8 mouse cellular contexts compared by ENCODE assay signal in genomic region chr6:145210056-145210680, GRCm38 (mm10). TPM values are rescaled to one million over a fixed set of nuclear protein-coding genes. Genes with fewer than 3 reads are reported as not detected.
DNase-seq lines count a peak whose midpoint lies in the region; ATAC-seq and TF ChIP-seq lines count a peak whose summit lies in the region.

No protein-coding gene starts in this region.

- peaks cover 5% of the 10 kb centered on the region for H3K79me2 ChIP-seq in MEL (ENCODE audit: control insufficient read depth, insufficient read depth, low read length, poor library complexity)

- H3K9ac ChIP-seq in heart, embryonic 12.5 days = peak overlapping the region; percentile 56
- H3K9ac ChIP-seq in MEL (ENCODE audit: control insufficient read depth, low read depth, low read length, poor library complexity, severe bottlenecking) = no peak overlapping the region
- no peak overlapping the region for H3K9ac ChIP-seq in forebrain, embryonic 16.5 days (replicated peaks; ENCODE audit: low read depth, low read length)
- no peak overlapping the region for H3K9ac ChIP-seq in liver, postnatal 0 days (replicated peaks)

- H3K4me3 ChIP-seq in heart, embryonic 12.5 days = peak overlapping the region; percentile 52
- peak overlapping the region; percentile 71 to 76 for H3K4me3 ChIP-seq in MEL (ENCODE audit: control insufficient read depth in 1 of 2, insufficient read depth in 1 of 2, low read depth in 2 of 2, low read length in 2 of 2)
- peak overlapping the region; percentile 62 for H3K4me3 ChIP-seq in forebrain, embryonic 16.5 days (replicated peaks; ENCODE audit: low read length)
- H3K4me3 ChIP-seq in liver, postnatal 0 days (ENCODE audit: low read depth, low read length) = peak overlapping the region; percentile 68

- no peak for TF ChIP-seq EP300 in MEL (IDR thresholded peaks at IDR 0.05; ENCODE audit: low read depth in 1 of 2, low read length in 2 of 2)
- no peak for TF ChIP-seq EP300 in liver, postnatal 0 days (IDR thresholded peaks at IDR 0.05; ENCODE audit: low read depth)

- WGBS in heart, embryonic 12.5 days = 37% methylated on average over 8 of the region's 8 CpGs
- WGBS in forebrain, embryonic 16.5 days = 19% methylated on average over 8 of the region's 8 CpGs
- 36% methylated on average over 8 of the region's 8 CpGs for WGBS in liver, postnatal 0 days (ENCODE audit: insufficient replicate concordance)

- TF ChIP-seq POLR2A in MEL (IDR thresholded peaks at IDR 0.05; ENCODE audit: control insufficient read depth in 1 of 2, insufficient read depth in 1 of 2, low read depth in 1 of 2, low read length in 2 of 2, poor library complexity in 1 of 2) = no peak

- peak overlapping the region; percentile 90 for H3K4me2 ChIP-seq in heart, embryonic 12.5 days
- peak overlapping the region; percentile 63 for H3K4me2 ChIP-seq in forebrain, embryonic 16.5 days (ENCODE audit: low read length)
- peak overlapping the region; percentile 79 for H3K4me2 ChIP-seq in liver, postnatal 0 days (ENCODE audit: low read depth, low read length)

- intact Hi-C loops in heart, postnatal 36 days (cut with DNase I) = no loop called here

- DNase-seq in heart, postnatal 36 days = no peak
- DNase-seq in MEL (ENCODE audit: low read depth, low spot score) = no peak
- DNase-seq in liver, postnatal 0 days = no peak
- DNase-seq in right cerebral cortex, adult 2 months (ENCODE audit: low spot score in 2 of 2) = no peak
- no peak for DNase-seq in testis, postnatal 14 days (ENCODE audit: low spot score)

- H3K27ac ChIP-seq in heart, embryonic 12.5 days (ENCODE audit: poor library complexity, severe bottlenecking) = peak overlapping the region; percentile 35
- no peak overlapping the region for H3K27ac ChIP-seq in MEL (ENCODE audit: control insufficient read depth, low read depth, low read length)
- H3K27ac ChIP-seq in forebrain, embryonic 16.5 days (ENCODE audit: low read length) = no peak overlapping the region
- no peak overlapping the region for H3K27ac ChIP-seq in liver, postnatal 0 days (ENCODE audit: low read depth)

- ATAC-seq in heart, embryonic 12.5 days (ENCODE audit: insufficient number of reproducible peaks, low FRiP score) = no peak
- ATAC-seq in forebrain, embryonic 16.5 days = peak; percentile 0; the same call in 1 of the 2 replicates
- ATAC-seq in liver, postnatal 0 days = no peak
- ATAC-seq in megakaryocyte progenitor cell, adult 5-6 weeks (replicated peaks; ENCODE audit: poor library complexity) = no peak

- H3K27me3 ChIP-seq in heart, embryonic 12.5 days (replicated peaks) = no peaks in the 10 kb centered on the region
- H3K27me3 ChIP-seq in MEL (ENCODE audit: control insufficient read depth in 1 of 2, insufficient read depth in 2 of 2, low read length in 2 of 2) = no peaks in the 10 kb centered on the region
- no peaks in the 10 kb centered on the region for H3K27me3 ChIP-seq in forebrain, embryonic 16.5 days (replicated peaks; ENCODE audit: control insufficient read depth, insufficient read depth, low read length)
- no peaks in the 10 kb centered on the region for H3K27me3 ChIP-seq in liver, postnatal 0 days (ENCODE audit: insufficient read depth, low read length)

- TF ChIP-seq CTCF in MEL (IDR thresholded peaks at IDR 0.05 in 2 of 3, conservative IDR thresholded peaks at IDR 0.05 in 1 of 3; ENCODE audit: control insufficient read depth in 1 of 3, insufficient read depth in 1 of 3, low read depth in 2 of 3, low read length in 3 of 3, poor library complexity in 1 of 3, severe bottlenecking in 1 of 3) = no peak
- TF ChIP-seq CTCF in liver, postnatal 0 days (IDR thresholded peaks at IDR 0.05; ENCODE audit: low read depth) = no peak

- H3K9me3 ChIP-seq in heart, embryonic 12.5 days (replicated peaks) = no peaks in the 10 kb centered on the region
- H3K9me3 ChIP-seq in MEL (replicated peaks; ENCODE audit: insufficient read depth, low read length) = no peaks in the 10 kb centered on the region
- no peaks in the 10 kb centered on the region for H3K9me3 ChIP-seq in forebrain, embryonic 16.5 days (ENCODE audit: control insufficient read depth, low read length)
- H3K9me3 ChIP-seq in liver, postnatal 0 days (ENCODE audit: low read length) = no peaks in the 10 kb centered on the region

- H3K36me3 ChIP-seq in heart, embryonic 12.5 days = peaks cover 4% of the 10 kb centered on the region; the same call in 1 of the 2 replicates
- H3K36me3 ChIP-seq in MEL (ENCODE audit: control insufficient read depth in 1 of 2, insufficient read depth in 2 of 2, low read length in 2 of 2) = peaks cover 0 to 8% of the 10 kb centered on the region in 2 experiments; a peak in 2 of 4 replicates
- no peaks in the 10 kb centered on the region for H3K36me3 ChIP-seq in forebrain, embryonic 16.5 days (ENCODE audit: control insufficient read depth, insufficient read depth)
- no peaks in the 10 kb centered on the region; the same call in 1 of the 2 replicates for H3K36me3 ChIP-seq in liver, postnatal 0 days (replicated peaks; ENCODE audit: insufficient read depth, low read length)

- H3K4me1 ChIP-seq in heart, embryonic 12.5 days (replicated peaks) = peaks cover 9% of the 10 kb centered on the region
- peaks cover 0 to 3% of the 10 kb centered on the region in 2 experiments; a peak in 3 of 4 replicates for H3K4me1 ChIP-seq in MEL (ENCODE audit: control insufficient read depth in 1 of 2, insufficient read depth in 2 of 2, low read length in 2 of 2)
- peaks cover 11% of the 10 kb centered on the region for H3K4me1 ChIP-seq in forebrain, embryonic 16.5 days (replicated peaks; ENCODE audit: control insufficient read depth, insufficient read depth, low read length)
- H3K4me1 ChIP-seq in liver, postnatal 0 days (ENCODE audit: insufficient read depth) = peaks cover 12% of the 10 kb centered on the region

- TF ChIP-seq RAD21 in MEL (IDR thresholded peaks at IDR 0.05; ENCODE audit: low read depth, low read length) = no peak

TF ChIP-seq in MEL, 35 proteins besides CTCF, POLR2A, EP300 and RAD21:
- no peak for TF ChIP-seq TAL1 (IDR thresholded peaks at IDR 0.05; ENCODE audit: low read length)
- no peak for TF ChIP-seq ZC3H11A (IDR thresholded peaks at IDR 0.05; ENCODE audit: low read depth, low read length)
- no peak for TF ChIP-seq GATA1 (IDR thresholded peaks at IDR 0.05; ENCODE audit: low read depth, low read length)
- no peak for TF ChIP-seq MEF2A (IDR thresholded peaks at IDR 0.05; ENCODE audit: extremely low read depth, insufficient replicate concordance, low read depth, low read length, poor library complexity, severe bottlenecking)
- TF ChIP-seq HCFC1 (IDR thresholded peaks at IDR 0.05; ENCODE audit: low read depth, low read length) = no peak
- no peak for TF ChIP-seq RCOR1 (IDR thresholded peaks at IDR 0.05; ENCODE audit: low read depth, low read length)
- no peak for TF ChIP-seq ZKSCAN1 (IDR thresholded peaks at IDR 0.05; ENCODE audit: low read depth, low read length)
- no peak for TF ChIP-seq NELFE (IDR thresholded peaks at IDR 0.05; ENCODE audit: low read depth, low read length)
- TF ChIP-seq BHLHE40 (IDR thresholded peaks at IDR 0.05; ENCODE audit: borderline replicate concordance, low read depth, low read length) = no peak
- no peak for TF ChIP-seq MAX (IDR thresholded peaks at IDR 0.05; ENCODE audit: low read length)
- no peak for TF ChIP-seq TCF12 (IDR thresholded peaks at IDR 0.05; ENCODE audit: low read depth, low read length)
- TF ChIP-seq TBP (IDR thresholded peaks at IDR 0.05; ENCODE audit: low read depth, low read length) = no peak
- no peak for TF ChIP-seq ZMIZ1 (IDR thresholded peaks at IDR 0.05; ENCODE audit: low read depth, low read length)
- TF ChIP-seq USF2 (IDR thresholded peaks at IDR 0.05; ENCODE audit: borderline replicate concordance in 1 of 2, insufficient read depth in 1 of 2, low read depth in 1 of 2, low read length in 2 of 2) = no peak

RNA-seq across cellular contexts. Expression of gene Casc1, which starts 0.6 kb away (rescaled TPM):
- polyA plus RNA-seq in heart, embryonic 12.5 days (2016; fragmentation: Nextera tagmentation; extraction: Ambion mirVana) = 0.22 and 0.35 TPM in 2 replicates
- 1 to 10 TPM; 1.1 to 1.4 TPM for total RNA-seq in heart, postnatal 36 days (2021)
- total RNA-seq in MEL (2012; rRNA removed) = 0.15 and 0.20 TPM in 2 replicates
- under 1 TPM in 1 of 2 experiments, not detected in 1; 0.22 TPM for polyA plus RNA-seq in MEL (2012; ENCODE audit: insufficient read depth in 1 of 2, insufficient read length in 2 of 2, low read depth in 1 of 2, low replicate concordance in 2 of 2, missing spikeins in 1 of 2)
- 0.71 and 0.81 TPM in 2 replicates for polyA plus RNA-seq in forebrain, embryonic 16.5 days (2015; fragmentation: Nextera tagmentation; extraction: Ambion mirVana)
- 0.11 and 0.13 TPM in 2 replicates for polyA plus RNA-seq in liver, postnatal 0 days (2015; fragmentation: Nextera tagmentation; extraction: Ambion mirVana)
- total RNA-seq in megakaryocyte progenitor cell, adult 5-6 weeks (2015) = 0.15 and 0.32 TPM in 2 replicates
- total RNA-seq in megakaryocyte progenitor cell, adult 5-6 weeks (2017) = 0.04 and 0.47 TPM in 2 replicates

RNA-seq across cellular contexts. Expression of gene Etfrf1, which starts 0.8 kb away (rescaled TPM):
- 58.3 and 60.0 TPM in 2 replicates for polyA plus RNA-seq in heart, embryonic 12.5 days (2016; fragmentation: Nextera tagmentation; extraction: Ambion mirVana)
- 100 to 1,000 TPM; 103 to 119 TPM for total RNA-seq in heart, postnatal 36 days (2021)
- 9.5 and 11.0 TPM in 2 replicates for total RNA-seq in MEL (2012; rRNA removed)
- 10 to 100 TPM in 1 of 2 experiments, not detected in 1; 13.1 TPM for polyA plus RNA-seq in MEL (2012; ENCODE audit: insufficient read depth in 1 of 2, insufficient read length in 2 of 2, low read depth in 1 of 2, low replicate concordance in 2 of 2, missing spikeins in 1 of 2)
- polyA plus RNA-seq in forebrain, embryonic 16.5 days (2015; fragmentation: Nextera tagmentation; extraction: Ambion mirVana) = 24.3 and 25.9 TPM in 2 replicates
- 42.3 and 44.9 TPM in 2 replicates for polyA plus RNA-seq in liver, postnatal 0 days (2015; fragmentation: Nextera tagmentation; extraction: Ambion mirVana)
- 20.7 and 21.9 TPM in 2 replicates for total RNA-seq in megakaryocyte progenitor cell, adult 5-6 weeks (2015)
- 18.0 and 23.0 TPM in 2 replicates for total RNA-seq in megakaryocyte progenitor cell, adult 5-6 weeks (2017)

RNA-seq across cellular contexts. Expression of gene Kras, which starts 39.9 kb away (rescaled TPM):
- polyA plus RNA-seq in heart, embryonic 12.5 days (2016; fragmentation: Nextera tagmentation; extraction: Ambion mirVana) = 49.4 and 51.2 TPM in 2 replicates
- 10 to 100 TPM; 29.2 to 32.5 TPM for total RNA-seq in heart, postnatal 36 days (2021)
- 15.6 and 15.9 TPM in 2 replicates for total RNA-seq in MEL (2012; rRNA removed)
- polyA plus RNA-seq in MEL (2012; ENCODE audit: insufficient read depth in 1 of 2, insufficient read length in 2 of 2, low read depth in 1 of 2, low replicate concordance in 2 of 2, missing spikeins in 1 of 2) = 10 to 100 TPM in 1 of 2 experiments, not detected in 1; 44.3 TPM
- polyA plus RNA-seq in forebrain, embryonic 16.5 days (2015; fragmentation: Nextera tagmentation; extraction: Ambion mirVana) = 127 and 130 TPM in 2 replicates
- 41.0 and 48.0 TPM in 2 replicates for polyA plus RNA-seq in liver, postnatal 0 days (2015; fragmentation: Nextera tagmentation; extraction: Ambion mirVana)
- 48.7 and 49.4 TPM in 2 replicates for total RNA-seq in megakaryocyte progenitor cell, adult 5-6 weeks (2015)
- total RNA-seq in megakaryocyte progenitor cell, adult 5-6 weeks (2017) = 11.7 and 21.0 TPM in 2 replicates
